Mouse (Mus musculus): ENCODE results near the gene Sestd1. TPM values are rescaled to one million over a fixed set of nuclear protein-coding genes. Genes with fewer than 3 reads are reported as not detected.

Sestd1 gene
- total and polyA plus RNA-seq, 2 experiments: 0.80 to 1.6 TPM

DNA sequence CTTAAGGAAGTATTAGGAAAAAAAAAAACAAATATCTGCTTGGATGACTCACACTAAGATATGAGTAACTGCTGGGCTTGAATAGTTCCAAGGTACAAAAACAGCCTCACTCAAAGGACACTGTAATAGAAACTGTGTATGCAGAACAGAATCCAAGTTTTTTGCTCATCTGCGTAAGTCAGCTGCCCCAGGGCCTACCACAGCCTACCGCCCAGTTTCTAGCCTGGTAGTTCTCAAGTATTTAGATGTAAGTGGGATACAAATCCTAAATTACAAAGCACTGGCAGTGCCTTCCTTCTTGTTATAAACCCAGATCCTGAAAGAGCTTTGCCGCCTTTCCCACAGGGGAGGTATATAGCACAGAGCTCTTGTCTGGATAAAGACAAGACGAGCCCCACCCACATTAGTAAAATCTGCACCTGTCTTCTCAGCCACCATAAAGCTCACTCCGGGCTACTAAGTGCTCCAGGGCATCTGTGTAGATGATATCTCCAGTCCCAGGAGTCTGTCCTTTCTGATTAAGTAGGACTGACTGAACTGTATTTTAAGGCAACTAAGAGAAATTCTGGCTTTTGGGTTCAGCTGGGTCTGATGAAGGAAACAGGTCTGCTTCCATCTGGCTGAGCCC lies 11.7 kb downstream of the Sestd1 start:
- TF ChIP-seq POLR2A (IDR thresholded peaks at IDR 0.05; ENCODE audit: extremely low read depth, insufficient read depth, low read length): no peak
- TF ChIP-seq CTCF (IDR thresholded peaks at IDR 0.05; ENCODE audit: low read depth, low read length): no peak
- no peak overlapping the region for H3K27ac ChIP-seq (replicated peaks; ENCODE audit: insufficient read depth, low read depth, low read length)
- WGBS: 86% methylated on average over 5 of the region's 5 CpGs
- H3K36me3 ChIP-seq (ENCODE audit: control insufficient read depth, insufficient read depth, low read length): no peaks in the 10 kb centered on the region
- H3K4me1 ChIP-seq (ENCODE audit: control insufficient read depth, insufficient read depth, low read length): no peaks in the 10 kb centered on the region; the same call in 1 of the 2 replicates
- no peaks in the 10 kb centered on the region for H3K27me3 ChIP-seq (ENCODE audit: control insufficient read depth, insufficient read depth, low read length)
- DNase-seq (ENCODE audit: extremely low read depth, low read depth, low spot score): no peak
- H3K9ac ChIP-seq (ENCODE audit: low read depth, low read length): no peak overlapping the region
- H3K4me3 ChIP-seq (ENCODE audit: insufficient read depth, low read depth, low read length): no peak overlapping the region
- no peaks in the 10 kb centered on the region for H3K79me2 ChIP-seq (ENCODE audit: control insufficient read depth, insufficient read depth, low read length)

DNA sequence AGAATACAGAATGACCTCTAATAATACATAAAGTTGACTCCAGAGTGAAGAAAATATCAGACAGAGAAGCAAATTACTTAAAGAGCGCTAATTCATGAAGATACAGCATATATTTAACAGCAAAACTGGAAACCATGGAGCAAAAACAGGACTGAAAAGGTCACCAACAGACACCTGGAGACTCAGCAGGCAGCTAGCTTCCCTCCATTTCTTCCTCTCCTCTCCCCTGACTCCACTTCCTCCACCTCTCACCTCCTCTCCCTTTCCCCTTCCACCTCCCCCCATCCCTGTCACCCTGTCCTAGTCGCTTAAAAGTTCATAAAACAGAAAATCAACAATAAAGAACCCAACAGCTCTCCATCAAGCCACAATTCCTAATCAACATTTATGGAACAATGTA lies 13.5 kb downstream of the Sestd1 start:
- no peak for DNase-seq (ENCODE audit: extremely low read depth, low read depth, low spot score)
- Histone ChIP-seq H3K27ac (replicated peaks; ENCODE audit: insufficient read depth, low read depth, low read length) (no peak overlapping the region), H3K9ac (ENCODE audit: low read depth, low read length) (no peak overlapping the region), H3K79me2 (ENCODE audit: control insufficient read depth, insufficient read depth, low read length) (no peaks in the 10 kb centered on the region), H3K4me3 (ENCODE audit: insufficient read depth, low read depth, low read length) (no peak overlapping the region), H3K4me1 (ENCODE audit: control insufficient read depth, insufficient read depth, low read length) (no peaks in the 10 kb centered on the region; the same call in 1 of the 2 replicates), H3K27me3 (ENCODE audit: control insufficient read depth, insufficient read depth, low read length) (no peaks in the 10 kb centered on the region), H3K36me3 (ENCODE audit: control insufficient read depth, insufficient read depth, low read length) (no peaks in the 10 kb centered on the region)
- 92% methylated on average over 2 of the region's 2 CpGs for WGBS
- TF ChIP-seq POLR2A (IDR thresholded peaks at IDR 0.05; ENCODE audit: extremely low read depth, insufficient read depth, low read length): no peak
- no peak for TF ChIP-seq CTCF (IDR thresholded peaks at IDR 0.05; ENCODE audit: low read depth, low read length)

DNA sequence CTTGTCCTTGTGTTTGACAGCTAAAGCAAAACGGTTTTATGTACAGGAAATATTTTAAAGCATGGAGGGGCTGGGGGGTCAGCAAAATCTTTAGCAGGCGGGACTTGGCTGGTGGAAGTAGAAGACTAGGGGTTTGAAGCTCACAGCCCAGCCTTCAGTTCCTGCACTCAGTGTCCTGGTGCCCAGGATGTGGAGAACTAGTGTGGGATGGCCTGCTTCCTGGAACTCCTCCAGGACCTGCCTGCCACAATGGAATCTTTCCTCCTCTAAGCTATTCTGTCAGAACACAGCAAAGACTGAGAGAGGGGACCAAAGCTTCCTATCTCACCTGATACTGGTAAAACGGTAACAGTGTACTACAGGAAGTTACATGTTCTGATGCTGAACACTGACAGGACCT lies 14.4 kb downstream of the Sestd1 start:
- WGBS: 81% methylated on average over 3 of the region's 3 CpGs
- Histone ChIP-seq H3K27ac (replicated peaks; ENCODE audit: insufficient read depth, low read depth, low read length) (no peak overlapping the region), H3K79me2 (ENCODE audit: control insufficient read depth, insufficient read depth, low read length) (no peaks in the 10 kb centered on the region), H3K27me3 (ENCODE audit: control insufficient read depth, insufficient read depth, low read length) (no peaks in the 10 kb centered on the region), H3K36me3 (ENCODE audit: control insufficient read depth, insufficient read depth, low read length) (no peaks in the 10 kb centered on the region), H3K9ac (ENCODE audit: low read depth, low read length) (no peak overlapping the region), H3K4me3 (ENCODE audit: insufficient read depth, low read depth, low read length) (no peak overlapping the region), H3K4me1 (ENCODE audit: control insufficient read depth, insufficient read depth, low read length) (no peaks in the 10 kb centered on the region; the same call in 1 of the 2 replicates)
- TF ChIP-seq POLR2A (IDR thresholded peaks at IDR 0.05; ENCODE audit: extremely low read depth, insufficient read depth, low read length): no peak
- TF ChIP-seq CTCF (IDR thresholded peaks at IDR 0.05; ENCODE audit: low read depth, low read length): no peak
- DNase-seq (ENCODE audit: extremely low read depth, low read depth, low spot score): no peak

DNA sequence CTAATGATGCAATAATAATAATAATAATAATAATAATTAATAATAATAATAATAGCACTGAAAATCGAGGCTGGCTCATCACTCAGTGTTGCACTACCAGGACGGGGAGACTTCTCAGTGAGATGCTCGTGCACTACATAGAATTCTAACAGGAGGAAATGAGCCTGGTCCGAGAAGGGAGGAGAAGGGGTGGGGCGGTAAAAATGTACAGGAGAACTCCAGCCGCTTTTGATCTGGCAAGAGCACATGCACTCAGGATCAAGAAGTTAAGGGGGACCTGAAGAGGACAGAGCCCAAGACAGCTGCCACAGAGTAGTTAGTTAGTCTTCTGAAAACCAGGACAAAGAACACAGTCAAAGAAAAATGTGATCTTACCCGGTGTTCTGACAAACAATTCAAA lies 15.1 kb downstream of the Sestd1 start:
- Histone ChIP-seq H3K79me2 (ENCODE audit: control insufficient read depth, insufficient read depth, low read length) (no peaks in the 10 kb centered on the region), H3K27ac (replicated peaks; ENCODE audit: insufficient read depth, low read depth, low read length) (no peak overlapping the region), H3K4me3 (ENCODE audit: insufficient read depth, low read depth, low read length) (no peak overlapping the region), H3K4me1 (ENCODE audit: control insufficient read depth, insufficient read depth, low read length) (no peaks in the 10 kb centered on the region), H3K27me3 (ENCODE audit: control insufficient read depth, insufficient read depth, low read length) (no peaks in the 10 kb centered on the region), H3K36me3 (ENCODE audit: control insufficient read depth, insufficient read depth, low read length) (no peaks in the 10 kb centered on the region), H3K9ac (ENCODE audit: low read depth, low read length) (no peak overlapping the region)
- WGBS: 85% methylated on average over 7 of the region's 7 CpGs
- DNase-seq (ENCODE audit: extremely low read depth, low read depth, low spot score): no peak
- TF ChIP-seq CTCF (IDR thresholded peaks at IDR 0.05; ENCODE audit: low read depth, low read length) (no peak), POLR2A (IDR thresholded peaks at IDR 0.05; ENCODE audit: extremely low read depth, insufficient read depth, low read length) (no peak)

DNA sequence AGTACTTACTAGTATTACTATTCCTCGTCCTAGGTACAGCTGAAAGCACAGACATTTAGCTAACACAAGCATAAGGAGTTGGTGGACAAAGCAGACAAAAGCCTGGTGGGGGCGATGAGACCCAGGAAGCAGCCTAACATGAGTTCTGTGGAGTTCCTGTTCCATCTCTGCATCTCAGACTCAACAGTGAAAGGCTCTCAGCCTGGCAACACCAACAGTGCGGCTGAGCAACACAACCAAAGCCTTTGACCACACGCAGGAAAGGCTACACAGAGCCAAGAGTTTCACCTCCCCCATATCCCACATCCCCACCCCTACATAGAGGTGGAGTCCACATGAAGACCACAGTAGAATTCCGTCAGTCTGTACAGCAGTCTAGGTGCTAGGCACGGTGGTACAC lies 15.8 kb downstream of the Sestd1 start:
- H3K36me3 ChIP-seq (ENCODE audit: control insufficient read depth, insufficient read depth, low read length): no peaks in the 10 kb centered on the region
- no peak overlapping the region for H3K27ac ChIP-seq (replicated peaks; ENCODE audit: insufficient read depth, low read depth, low read length)
- DNase-seq (ENCODE audit: extremely low read depth, low read depth, low spot score): no peak
- no peaks in the 10 kb centered on the region for H3K79me2 ChIP-seq (ENCODE audit: control insufficient read depth, insufficient read depth, low read length)
- TF ChIP-seq CTCF (IDR thresholded peaks at IDR 0.05; ENCODE audit: low read depth, low read length) (no peak), POLR2A (IDR thresholded peaks at IDR 0.05; ENCODE audit: extremely low read depth, insufficient read depth, low read length) (no peak)
- H3K4me1 ChIP-seq (ENCODE audit: control insufficient read depth, insufficient read depth, low read length): no peaks in the 10 kb centered on the region
- no peak overlapping the region for H3K4me3 ChIP-seq (ENCODE audit: insufficient read depth, low read depth, low read length)
- H3K27me3 ChIP-seq (ENCODE audit: control insufficient read depth, insufficient read depth, low read length): no peaks in the 10 kb centered on the region
- no peak overlapping the region for H3K9ac ChIP-seq (ENCODE audit: low read depth, low read length)
- 90% methylated on average over 6 of the region's 6 CpGs for WGBS

Measured in liver, adult 2 months (tissue).